Mouse (Mus musculus) CH12.LX (cell line): ENCODE results near the gene Fam124a.

Experiments used
- MAFK ChIP-seq: IDR thresholded peaks from 2 replicates; pipeline ENCODE4 v1.6.1; 2011; ENCODE audit warnings: low read length, improper control_type of control experiment; ENCODE audit not compliant: insufficient replicate concordance
- NELFE ChIP-seq: IDR thresholded peaks from 2 replicates; pipeline ENCODE4 v1.6.1; 2011; ENCODE audit warnings: low read depth, low read length, improper control_type of control experiment
- NRF1 ChIP-seq: IDR thresholded peaks from 2 replicates; pipeline ENCODE4 v1.6.1; 2014; ENCODE audit warnings: low read depth, mild to moderate bottlenecking, inconsistent platforms, low read length, improper control_type of control experiment, moderate library complexity
- POLR2AphosphoS2 ChIP-seq: IDR thresholded peaks from 2 replicates; pipeline ENCODE4 v1.6.1; 2011; ENCODE audit warnings: low read depth, low read length, improper control_type of control experiment

- no peak for TF ChIP-seq NRF1
- no peak for TF ChIP-seq POLR2AphosphoS2
- TF ChIP-seq MAFK = no peak
- TF ChIP-seq NELFE = no peak
These were observed 54.4 kb downstream of the Fam124a start for GRCm38 (mm10) chr14:62609904-62610303.
